Mouse (Mus musculus): ENCODE data around the gene Hist1h2bj. TPM values are rescaled to one million over a fixed set of nuclear protein-coding genes. Genes with fewer than 3 reads are reported as not detected.
A peak's percentile ranks its signal among the peaks of the same experiment; 100 is the strongest.

Hist1h2bj gene
- total RNA-seq, 1 experiment from 2014 or later = 710 TPM

DNA sequence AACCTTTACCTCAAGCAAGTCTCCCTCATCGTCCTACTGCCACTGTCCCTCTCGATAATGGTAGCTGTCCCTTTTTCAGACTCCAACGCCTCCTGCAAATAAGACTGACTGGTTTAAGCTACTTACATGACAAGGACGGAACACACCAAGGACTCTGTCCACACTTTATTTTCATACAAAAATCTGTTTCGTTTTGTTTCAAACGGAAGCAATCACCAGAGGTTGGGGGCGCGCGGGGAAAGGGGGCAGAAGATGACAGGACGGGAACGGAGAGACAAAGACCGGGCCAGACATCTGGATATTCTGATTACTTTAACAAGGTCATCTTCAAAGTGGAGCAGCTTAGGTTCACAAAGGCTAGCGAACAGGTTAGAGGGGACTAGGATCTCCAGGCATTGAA is 29.3 kb upstream of the Hist1h2bj start:
- no peak for ATAC-seq (replicated peaks; ENCODE audit: low read depth, poor library complexity, severe bottlenecking)

- ATAC-seq (replicated peaks; ENCODE audit: low read depth, poor library complexity, severe bottlenecking) = no peak
Observed at GRCm38 (mm10) chr13:22014411-22014845, 28.6 kb upstream of the Hist1h2bj start.

DNA sequence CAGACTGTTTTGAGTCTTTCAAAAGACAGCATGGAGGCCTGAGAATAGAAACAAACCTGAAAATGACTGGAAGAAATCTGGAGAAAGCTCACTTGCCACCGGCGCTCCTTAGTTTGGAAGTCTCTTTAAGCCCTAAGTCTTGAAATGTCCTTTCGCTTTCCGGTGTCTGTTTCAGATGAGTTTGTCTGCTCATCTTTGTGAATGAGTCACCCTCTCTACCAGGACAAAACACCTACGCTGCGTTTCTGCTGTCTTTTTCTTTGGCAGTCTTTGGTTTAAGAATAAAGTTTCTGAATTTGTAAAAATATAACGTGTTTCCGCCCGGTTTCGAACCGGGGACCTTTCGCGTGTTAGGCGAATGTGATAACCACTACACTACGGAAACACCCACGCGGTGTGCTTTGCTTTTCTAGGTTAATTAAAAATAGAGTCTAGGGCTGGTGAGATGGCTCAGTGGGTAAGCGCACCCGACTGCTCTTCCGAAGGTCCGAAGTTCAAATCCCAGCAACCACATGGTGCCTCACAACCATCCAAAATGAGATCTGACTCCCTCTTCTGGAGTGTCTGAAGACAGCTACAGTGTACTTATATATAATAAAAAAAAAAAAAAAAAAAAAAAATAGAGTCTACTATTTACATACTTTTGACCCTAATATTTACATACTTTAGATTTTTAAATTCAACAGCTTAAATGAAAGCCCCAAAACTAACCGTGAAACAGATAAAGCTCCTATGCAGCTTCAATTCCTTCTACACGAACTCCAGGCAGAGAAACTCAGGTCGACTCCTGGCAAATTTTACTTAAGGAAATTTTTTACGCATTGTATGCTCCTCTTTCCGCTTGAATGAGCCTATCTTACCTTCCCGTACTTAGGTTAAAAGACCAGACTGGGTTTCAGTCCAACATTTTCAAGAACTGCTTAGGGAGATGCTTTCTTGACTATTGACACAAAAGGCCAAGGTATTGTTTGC is 27.2 kb upstream of the Hist1h2bj start:
- peak; percentile 63 for ATAC-seq (replicated peaks; ENCODE audit: low read depth, poor library complexity, severe bottlenecking)

DNA sequence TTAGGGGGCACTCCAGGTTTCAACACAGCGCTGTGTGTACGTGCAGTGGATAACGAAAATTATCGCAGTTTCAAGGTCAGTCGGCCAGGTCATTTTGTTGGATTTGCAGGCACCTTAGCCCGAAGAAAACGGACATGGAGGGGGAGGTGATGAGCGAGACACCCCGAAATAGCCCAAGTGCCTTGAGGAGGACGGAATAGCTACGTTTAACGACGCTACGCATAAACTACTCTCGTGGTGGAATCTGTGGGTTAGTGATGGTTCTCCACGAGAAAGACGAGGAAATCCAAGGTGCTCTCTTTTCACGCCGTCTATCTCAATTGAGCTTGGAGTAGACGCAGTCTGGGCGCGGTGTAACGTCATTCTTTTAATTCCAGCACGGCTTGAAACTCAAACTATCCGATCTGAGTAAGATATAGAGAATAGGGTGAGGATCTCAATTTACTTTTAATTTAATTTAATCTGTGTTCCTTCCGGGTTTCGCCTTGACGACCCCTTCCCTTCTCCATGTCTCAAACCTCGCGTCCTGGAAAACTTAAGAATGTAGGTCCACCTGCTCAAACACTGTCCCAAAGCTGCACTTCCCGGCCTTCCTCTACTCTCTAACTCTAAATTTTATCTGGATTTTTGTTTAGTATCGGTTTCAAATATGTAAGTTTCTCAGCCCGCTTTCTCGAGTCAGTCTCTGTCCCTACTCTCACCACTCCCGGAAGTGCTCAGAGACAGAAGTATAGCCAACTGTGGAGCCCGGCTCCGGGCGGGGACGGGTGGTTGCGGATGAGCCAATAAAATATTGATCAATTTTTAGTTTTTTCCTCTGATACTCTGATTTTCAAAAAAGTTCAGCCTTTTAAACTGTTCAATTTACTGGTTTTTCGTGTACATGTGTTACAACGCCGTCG is 22.8 kb upstream of the Hist1h2bj start:
- ATAC-seq (replicated peaks; ENCODE audit: low read depth, poor library complexity, severe bottlenecking) = peak; percentile 58

DNA sequence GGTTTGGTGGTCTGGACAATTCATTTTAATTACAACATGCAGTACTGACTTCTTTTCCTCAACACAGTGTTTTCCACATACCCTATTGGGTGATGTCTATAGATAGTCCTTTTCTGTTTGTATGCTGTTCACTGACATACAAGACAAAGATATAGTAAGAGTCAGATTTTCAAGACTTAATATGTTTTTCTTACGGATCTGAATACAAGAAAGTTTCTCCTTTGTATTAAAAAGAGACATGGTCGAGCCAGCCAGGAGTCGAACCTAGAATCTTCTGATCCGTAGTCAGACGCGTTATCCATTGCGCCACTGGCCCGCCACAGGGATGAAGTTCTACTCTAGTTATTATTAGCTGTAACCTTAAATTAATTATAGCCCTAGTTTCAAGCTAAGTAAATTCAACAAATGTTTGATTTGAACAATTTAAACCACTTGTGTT is 22.1 kb upstream of the Hist1h2bj start:
- ATAC-seq (replicated peaks; ENCODE audit: low read depth, poor library complexity, severe bottlenecking) = peak; percentile 47

DNA sequence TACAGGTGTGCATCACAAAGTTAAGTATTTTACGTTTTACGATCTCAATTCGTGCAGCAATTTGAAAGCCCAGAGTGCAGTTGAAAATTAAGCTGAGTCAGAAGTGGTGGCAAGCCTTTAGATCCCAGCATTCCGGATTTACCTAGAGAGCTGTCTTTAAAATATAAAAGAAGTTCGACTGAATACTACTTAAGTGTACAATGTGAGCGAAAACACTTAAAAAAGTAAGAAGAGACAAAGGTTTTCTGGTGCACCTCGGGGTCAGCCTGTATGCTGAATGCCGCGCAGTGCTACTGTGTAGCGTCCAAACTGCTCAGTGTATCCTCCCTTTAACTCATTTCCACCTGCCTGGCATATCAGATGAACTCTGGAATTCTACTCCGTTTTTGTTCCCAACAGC is 21.4 kb upstream of the Hist1h2bj start:
- ATAC-seq (replicated peaks; ENCODE audit: low read depth, poor library complexity, severe bottlenecking) = no peak

DNA sequence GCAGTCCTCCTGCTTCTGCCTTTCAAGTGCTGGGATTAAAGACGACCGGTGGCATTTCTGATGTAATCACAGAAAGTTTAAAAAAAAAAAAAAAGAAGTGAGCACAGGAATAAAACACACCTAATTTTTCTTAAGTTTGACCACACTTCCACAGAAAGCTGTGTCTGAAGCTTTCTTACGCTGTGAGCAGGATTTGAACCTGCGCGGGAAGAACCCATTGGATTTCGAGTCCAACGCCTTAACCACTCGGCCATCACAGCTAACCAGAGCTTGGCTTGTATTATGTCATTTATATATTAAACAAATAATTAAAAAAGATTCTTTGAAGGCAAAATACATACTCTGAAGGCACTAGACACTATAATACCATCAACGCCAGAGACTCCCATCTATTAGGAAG is 20.8 kb upstream of the Hist1h2bj start:
- ATAC-seq (replicated peaks; ENCODE audit: low read depth, poor library complexity, severe bottlenecking) = peak; percentile 67

DNA sequence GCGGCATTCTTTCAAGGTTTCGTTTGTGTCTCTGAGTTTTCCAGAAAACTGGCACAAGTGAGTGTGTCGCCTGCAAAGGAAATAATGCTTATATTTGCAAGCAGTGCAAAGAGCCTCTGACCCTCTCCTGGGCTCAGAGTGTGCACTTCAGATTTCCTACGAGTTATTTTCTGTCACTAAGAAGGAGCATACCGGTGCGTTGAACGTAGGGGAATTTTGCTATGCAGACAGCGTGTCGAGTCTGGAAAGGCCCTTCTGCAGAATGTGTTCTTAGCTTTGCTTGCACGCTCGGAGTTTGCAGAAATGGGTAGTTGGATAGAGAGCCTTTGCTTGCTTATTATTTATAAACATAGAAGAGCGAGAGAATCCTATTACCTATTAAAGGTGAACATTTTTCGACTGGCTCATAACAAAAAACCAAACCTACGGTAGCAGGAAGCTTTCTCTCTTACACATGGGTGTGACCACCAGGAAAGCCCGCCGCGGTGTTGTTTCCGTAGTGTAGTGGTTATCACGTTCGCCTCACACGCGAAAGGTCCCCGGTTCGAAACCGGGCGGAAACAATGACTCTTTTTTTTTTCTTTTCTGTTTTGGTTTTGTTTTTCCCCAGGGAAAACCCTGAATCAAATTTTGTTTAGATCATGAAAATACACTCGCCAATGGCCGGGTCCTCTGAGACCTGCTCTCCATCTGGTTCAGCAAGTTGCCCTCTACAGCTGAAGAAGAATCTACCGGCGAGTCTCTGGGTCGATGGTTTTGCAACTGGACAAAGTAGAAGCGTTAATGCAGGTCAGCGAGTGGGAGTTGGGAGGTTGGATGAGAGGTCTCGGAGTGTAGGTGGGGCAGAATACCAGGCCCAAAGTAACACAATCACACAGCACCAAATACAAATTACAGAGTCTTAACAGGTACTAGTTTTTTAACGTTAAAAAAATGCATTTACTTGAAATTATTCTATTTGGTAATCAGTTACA is 16.7 kb upstream of the Hist1h2bj start:
- 0 out of 2 replicates have a peak, but pooled peaks have one; percentile 31 for ATAC-seq (replicated peaks; ENCODE audit: low read depth, poor library complexity, severe bottlenecking)

- peak; percentile 86 for ATAC-seq (replicated peaks; ENCODE audit: low read depth, poor library complexity, severe bottlenecking)
Observed at GRCm38 (mm10) chr13:22028673-22029460, 14.1 kb upstream of the Hist1h2bj start.

DNA sequence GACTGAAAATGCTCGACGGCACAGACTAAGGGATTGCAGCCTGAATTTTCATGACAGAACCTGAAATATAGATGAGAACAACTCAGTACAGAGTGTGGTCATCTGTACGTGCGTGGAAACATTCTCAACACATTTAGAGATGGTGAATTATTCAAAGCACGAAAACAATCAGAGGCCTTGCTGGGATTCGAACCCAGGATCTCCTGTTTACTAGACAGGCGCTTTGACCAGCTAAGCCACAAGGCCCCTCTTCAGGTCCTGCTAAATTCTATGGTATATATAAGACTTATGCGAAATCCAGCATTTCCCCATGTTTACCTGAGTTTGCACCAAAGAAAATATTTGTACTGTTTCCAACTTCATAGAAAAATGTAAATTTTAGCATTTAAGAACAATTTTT is 13.1 kb upstream of the Hist1h2bj start:
- ATAC-seq (replicated peaks; ENCODE audit: low read depth, poor library complexity, severe bottlenecking) = no peak

GRCm38 (mm10) chr13:22030493-22030892 is 12.5 kb upstream of the Hist1h2bj start:
- ATAC-seq (replicated peaks; ENCODE audit: low read depth, poor library complexity, severe bottlenecking) = no peak

DNA sequence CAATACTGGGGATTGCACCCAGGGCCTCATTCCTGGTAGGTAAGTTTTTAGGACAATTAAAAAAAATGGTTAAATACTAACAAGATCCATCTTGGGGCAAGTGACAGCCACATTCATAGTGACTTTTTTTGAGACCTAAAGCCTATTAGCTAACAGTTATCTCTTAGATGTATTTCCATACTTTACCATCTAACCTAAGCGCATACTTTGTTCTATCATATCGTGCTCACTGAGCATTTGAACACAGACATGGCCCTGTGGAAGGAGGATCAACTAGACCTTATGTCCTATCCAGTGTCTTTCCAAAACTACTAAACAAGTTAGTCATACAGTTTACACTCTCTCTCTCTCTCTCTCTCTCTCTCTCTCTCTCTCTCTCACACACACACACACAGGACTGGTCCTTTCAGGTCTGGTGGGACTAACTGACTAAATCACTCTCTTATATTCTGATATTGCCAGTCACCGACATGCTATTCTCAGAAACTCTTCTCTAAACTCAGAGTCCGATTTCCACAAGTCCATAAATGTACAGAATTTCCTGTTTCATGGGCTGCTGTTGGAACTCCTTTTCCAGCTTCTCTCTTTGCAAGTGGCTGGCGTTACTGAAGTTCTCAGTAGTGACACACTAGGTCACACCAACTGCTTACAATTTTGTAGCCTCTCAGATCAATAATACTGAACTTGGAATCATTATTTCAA is 9.1 kb upstream of the Hist1h2bj start:
- no peak for ATAC-seq (replicated peaks; ENCODE audit: low read depth, poor library complexity, severe bottlenecking)

GRCm38 (mm10) chr13:22034443-22035266 is 8.4 kb upstream of the Hist1h2bj start:
- ATAC-seq (replicated peaks; ENCODE audit: low read depth, poor library complexity, severe bottlenecking) = no peak

DNA sequence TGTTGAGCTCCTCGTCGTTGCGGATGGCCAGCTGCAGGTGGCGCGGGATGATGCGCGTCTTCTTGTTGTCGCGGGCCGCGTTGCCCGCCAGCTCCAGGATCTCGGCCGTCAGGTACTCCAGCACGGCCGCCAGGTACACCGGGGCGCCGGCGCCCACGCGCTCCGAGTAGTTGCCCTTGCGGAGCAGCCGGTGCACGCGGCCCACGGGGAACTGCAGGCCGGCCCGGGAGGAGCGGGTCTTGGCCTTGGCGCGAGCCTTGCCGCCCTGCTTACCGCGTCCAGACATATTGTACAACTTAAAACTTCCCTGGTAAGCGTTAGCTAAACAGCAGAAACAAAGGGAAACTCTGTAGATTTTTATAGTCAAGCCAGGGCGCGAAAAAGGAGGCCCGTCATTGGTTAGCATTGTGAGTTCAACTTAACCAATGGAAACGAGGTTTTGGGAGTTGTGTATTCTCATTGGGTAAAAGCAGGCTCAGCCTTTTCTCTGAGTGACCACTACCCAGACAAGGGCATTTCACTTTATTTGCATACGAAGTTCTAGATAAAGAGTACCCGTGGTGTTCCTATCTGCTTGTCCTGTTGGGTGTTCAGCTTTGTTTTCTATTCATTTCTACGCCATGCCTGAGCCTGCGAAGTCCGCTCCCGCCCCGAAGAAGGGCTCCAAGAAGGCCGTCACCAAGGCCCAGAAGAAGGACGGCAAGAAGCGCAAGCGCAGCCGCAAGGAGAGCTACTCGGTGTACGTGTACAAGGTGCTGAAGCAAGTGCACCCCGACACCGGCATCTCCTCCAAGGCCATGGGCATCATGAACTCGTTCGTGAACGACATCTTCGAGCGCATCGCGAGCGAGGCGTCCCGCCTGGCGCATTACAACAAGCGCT is 7.5 kb upstream of the Hist1h2bj start, which contains the start of the genes Hist1h2ah and Hist1h2bk:
Gene Hist1h2ah (minus strand): TSS at position 302 of the 882 bp plus-strand sequence.
Gene Hist1h2bk (plus strand): TSS at position 604 of the 882 bp plus-strand sequence.
- ATAC-seq (replicated peaks; ENCODE audit: low read depth, poor library complexity, severe bottlenecking) = peak; percentile 89

GRCm38 (mm10) chr13:22036149-22036956 is 6.7 kb upstream of the Hist1h2bj start:
- ATAC-seq (replicated peaks; ENCODE audit: low read depth, poor library complexity, severe bottlenecking) = peak; percentile 10; the same call in 1 of the 2 replicates
